Mouse (Mus musculus) layer of hippocampus, postnatal 36 days (tissue): ENCODE data around the gene 4930415O20Rik. TPM values are rescaled to one million over a fixed set of nuclear protein-coding genes. Genes with fewer than 3 reads are reported as not detected.
A peak's percentile ranks its signal among the peaks of the same experiment; 100 is the strongest.

Experiments used
- DNase-seq, 2 experiments: peaks; one replicate each; pipeline ENCODE4 v3.0.0; 2022
- total RNA-seq, 2 experiments: library from RNA; stranded (reverse); gene quantifications; 2 replicates each; pipeline ENCODE4 v1.2.3; 2021

The 4930415O20Rik gene
- not detected for total RNA-seq

DNA sequence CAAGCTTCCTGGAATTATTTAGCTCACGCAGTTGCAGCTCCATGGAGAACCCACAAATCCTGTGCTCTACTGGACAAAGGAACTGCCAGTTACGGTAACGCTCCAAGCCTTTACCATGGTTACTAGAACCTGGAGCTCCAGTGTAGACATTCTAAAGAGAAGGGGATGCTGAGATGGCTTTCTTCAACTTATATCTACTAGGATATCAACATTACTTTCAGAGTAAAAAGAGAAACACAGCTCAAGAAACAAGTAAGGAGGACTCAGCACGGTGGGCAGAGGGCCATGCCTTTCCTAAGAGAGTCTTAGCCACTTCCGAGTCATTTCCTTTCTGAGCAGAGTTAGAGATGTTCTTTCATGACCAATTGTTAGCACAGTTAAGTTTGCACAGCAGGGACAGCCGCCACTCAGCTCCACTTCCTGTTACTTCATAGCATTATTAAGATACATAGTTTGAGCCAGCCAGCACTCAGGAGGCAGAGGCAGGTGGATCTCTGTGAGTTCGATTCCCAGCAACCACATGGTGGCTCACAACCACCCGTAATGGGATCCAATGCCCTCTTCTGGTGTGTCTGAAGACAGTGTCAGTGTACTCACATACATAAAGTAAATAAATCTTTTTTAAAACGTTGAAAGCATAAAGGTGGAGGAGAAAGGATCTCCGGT lies at the start of gene 4930415O20Rik, which contains the start of gene Ccnt1:
TSS of gene 4930415O20Rik (plus strand) at position 132 of the 666 bp plus-strand sequence.
TSS of gene Ccnt1 (minus strand) at position 51 of the 666 bp plus-strand sequence.
- no peak for DNase-seq

- no peak for DNase-seq
Observed at GRCm38 (mm10) chr15:98521245-98521644, 49.6 kb upstream of the 4930415O20Rik start.

GRCm38 (mm10) chr15:98526057-98526456 lies 44.7 kb upstream of the 4930415O20Rik start:
- DNase-seq, result no peak

DNA sequence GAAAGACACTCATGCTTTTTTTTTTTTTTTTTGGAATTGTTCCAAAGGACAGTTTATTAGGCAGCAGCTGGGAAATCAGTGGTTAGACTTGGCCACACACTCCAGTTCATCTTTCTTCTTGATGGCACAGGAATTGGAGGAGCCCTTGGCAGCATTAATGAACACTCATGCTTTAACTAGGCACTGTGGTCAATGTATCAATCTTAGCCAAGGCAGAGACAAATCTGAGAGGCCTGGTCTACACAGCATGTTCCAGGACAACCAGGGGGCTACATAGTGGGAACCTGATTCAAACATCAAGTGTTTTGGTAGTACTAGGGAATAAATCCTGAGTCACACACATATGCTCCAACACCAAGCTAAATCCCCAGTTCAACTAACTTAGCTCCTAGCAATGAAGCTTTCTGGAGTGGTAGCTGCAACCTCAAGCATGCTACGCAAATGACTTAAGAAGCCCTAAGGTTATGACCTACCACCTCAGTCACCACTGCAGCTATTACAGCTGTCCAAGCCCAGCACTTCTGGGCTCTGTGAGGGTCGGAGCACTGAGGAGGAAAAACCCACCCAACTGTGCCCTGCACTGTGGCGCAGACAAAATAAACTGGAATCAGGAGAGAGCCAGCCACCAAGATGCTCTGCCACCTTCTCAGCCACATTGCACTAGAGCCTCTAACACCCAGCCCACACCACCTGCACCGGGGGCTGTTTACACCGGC lies 43.6 kb upstream of the 4930415O20Rik start:
- DNase-seq, result no peak

GRCm38 (mm10) chr15:98528066-98528563 lies 42.7 kb upstream of the 4930415O20Rik start:
- no peak for DNase-seq

- no peak for DNase-seq
Observed at GRCm38 (mm10) chr15:98532281-98532680, 38.5 kb upstream of the 4930415O20Rik start.

- DNase-seq, result no peak
Observed at GRCm38 (mm10) chr15:98533035-98533531, 37.7 kb upstream of the 4930415O20Rik start.

- DNase-seq, result peak; percentile 98 to 99
Observed at GRCm38 (mm10) chr15:98533881-98534627, 36.8 kb upstream of the 4930415O20Rik start, which contains the start of gene Kansl2. Gene Kansl2, minus strand, starts transcription at chr15:98534264.

- no peak for DNase-seq
Observed at GRCm38 (mm10) chr15:98535921-98536320, 34.9 kb upstream of the 4930415O20Rik start.

DNA sequence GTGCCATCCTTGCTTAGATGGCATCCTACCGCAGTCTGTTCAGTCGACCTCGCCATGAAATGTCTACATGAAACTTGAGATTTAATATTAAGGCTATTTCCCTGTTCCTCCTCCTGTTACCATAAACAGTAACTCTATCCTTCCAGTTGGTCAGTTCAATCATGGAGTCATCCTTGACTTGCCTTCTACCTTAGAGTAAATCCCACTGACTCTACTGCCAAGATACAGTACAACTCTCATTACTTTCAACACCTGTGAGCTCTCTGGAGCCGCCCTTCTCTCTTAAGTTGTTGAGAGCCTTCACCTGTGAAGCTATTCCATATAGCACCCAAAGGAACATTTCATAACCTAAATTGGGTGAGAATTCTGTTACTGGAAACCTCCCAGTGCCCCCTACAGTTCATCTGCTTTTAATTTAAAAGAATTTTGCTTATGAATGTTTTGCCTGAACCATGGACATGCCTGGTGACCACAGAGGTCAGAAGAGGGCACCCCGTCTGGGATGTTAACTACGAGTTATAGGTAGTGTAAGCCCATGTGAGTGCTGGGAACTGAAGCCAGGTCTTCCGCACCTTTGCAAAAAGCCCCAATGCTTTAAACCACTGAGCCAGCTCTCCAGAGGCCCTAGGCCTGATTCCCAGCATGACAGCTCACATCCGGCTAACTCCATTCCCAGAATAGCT lies 33.8 kb upstream of the 4930415O20Rik start:
- no peak for DNase-seq

- no peak for DNase-seq
Observed at GRCm38 (mm10) chr15:98537923-98538322, 32.9 kb upstream of the 4930415O20Rik start.

DNA sequence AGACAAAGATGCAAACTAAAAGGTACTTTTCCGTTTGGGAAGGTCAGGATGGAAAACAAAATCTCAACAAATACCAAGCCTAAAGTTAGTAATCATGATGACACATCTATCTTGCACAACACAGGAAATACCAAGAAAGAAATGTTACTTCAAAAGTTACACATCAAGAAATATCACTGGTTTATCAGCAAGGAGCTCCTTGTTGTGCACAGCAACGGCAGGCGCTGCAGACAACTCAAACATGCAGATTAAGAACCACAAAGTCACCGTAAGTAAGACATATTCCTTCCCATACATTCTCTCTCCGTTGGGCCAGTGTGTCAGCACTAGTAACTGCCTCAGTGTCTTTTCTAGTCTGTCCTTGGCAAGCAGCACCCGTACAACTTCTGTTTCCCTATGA lies 29.7 kb upstream of the 4930415O20Rik start:
- no peak for DNase-seq

DNA sequence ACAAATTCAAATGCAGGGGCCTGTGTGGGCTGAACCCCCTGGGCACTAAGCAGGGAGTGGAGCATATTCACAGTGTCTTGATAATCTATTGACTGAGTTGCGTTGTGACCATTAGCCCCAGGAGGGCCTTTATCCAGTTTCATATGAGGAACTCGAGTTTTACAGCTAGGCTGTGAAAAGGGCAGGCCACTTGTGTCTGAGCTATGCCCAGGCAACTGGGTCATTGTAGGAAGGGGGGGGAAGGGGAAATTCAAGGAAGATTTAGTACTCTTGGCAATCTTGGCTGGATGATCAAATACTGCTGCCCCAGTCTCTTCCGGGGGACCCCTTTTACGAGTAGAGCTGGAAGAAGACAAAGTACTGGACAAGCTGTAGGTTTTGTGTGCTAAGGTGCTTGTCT lies 27.5 kb upstream of the 4930415O20Rik start:
- no peak for DNase-seq

- DNase-seq, result no peak
Observed at GRCm38 (mm10) chr15:98545151-98545550, 25.7 kb upstream of the 4930415O20Rik start.

DNA sequence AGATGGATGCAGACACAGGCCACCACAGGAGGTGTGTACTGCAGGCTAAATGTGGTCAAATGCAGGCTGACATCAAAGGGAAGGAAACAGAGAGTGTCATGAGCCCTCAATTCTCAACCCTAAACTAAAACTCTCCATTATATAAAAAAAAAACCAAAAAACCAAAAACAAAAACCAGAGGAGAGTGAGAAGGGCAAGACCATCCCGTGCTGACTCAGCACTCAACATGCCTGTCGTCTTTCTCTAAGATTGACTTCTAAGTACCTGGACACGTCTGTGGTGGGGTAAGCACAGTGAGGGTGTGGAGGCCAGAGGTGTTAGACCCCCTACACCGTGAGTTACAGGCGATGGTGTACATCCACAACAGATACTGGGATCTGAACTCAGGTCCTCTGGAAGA lies 24.0 kb upstream of the 4930415O20Rik start:
- DNase-seq, result no peak

DNA sequence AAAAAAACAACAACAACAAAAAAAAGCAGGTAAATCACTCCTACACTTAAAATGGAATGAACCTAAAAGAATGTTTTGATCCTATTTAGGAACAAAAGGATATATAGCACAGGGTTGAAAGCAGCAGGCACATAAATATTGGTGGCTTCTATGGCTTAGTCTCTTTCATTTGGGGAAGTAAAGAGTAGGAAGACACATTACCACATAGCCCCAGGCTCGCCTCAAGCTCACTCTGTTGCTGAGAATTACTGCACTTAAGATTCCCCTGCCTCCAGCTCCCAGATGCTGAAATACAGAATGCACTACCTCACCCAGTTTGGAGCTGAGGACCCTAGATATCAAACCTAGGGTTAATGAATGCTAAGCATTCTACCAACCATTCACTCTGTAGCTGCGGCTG lies 18.0 kb upstream of the 4930415O20Rik start:
- no peak for DNase-seq

DNA sequence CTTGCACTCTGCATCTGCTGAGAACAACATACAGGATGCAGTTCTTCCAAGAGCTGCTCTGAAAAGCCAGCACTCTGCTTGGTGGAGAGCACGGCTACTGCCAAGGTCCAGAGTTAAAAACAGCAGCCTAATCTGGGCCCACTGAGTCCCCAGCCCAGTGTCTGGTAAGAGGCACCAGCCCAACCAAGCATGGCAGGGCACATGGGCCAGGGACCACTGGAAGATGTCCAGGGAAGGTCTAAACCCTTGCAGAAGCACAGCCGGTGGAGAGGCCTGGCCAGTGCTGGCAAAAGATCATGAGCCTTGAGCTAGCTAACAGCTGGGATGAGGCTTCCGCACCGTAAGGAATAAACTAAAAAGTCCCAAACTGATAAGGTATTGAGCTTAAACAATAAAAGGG lies 14.9 kb upstream of the 4930415O20Rik start:
- no peak for DNase-seq

DNA sequence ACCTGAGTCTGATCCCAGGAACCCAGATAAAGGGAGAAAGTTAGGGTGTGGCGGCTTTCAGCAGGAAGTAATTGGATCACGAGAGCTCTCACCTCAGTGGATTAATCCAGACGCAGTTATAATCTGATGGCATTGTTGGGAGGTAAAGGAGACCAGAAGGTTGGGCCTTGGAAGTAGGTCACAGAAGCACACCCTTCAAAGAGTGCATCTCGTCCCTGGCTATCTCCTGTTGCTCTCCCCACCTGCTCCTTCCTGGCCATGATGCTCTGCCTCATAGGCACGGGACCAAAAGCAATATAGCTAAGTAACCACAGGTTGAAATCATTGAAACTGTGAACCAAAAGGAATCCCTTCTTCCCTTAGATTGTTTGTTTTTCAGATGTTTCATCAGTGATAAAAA lies 13.6 kb upstream of the 4930415O20Rik start:
- no peak for DNase-seq

DNA sequence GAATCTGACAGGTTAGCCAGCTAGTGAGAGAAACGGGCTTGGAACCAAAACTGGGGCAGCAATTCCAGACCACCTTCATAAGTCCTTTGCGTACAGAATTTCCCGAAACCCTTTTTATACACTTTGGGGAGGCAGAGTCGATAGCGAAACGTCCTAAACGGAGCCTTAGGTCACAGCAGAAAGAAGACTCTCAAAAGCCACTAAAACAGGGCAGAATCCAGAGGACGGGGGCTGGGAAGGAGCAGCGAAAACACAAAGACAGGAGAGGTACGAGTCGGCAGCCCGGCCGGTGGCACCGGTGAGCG lies 3.9 kb upstream of the 4930415O20Rik start:
- DNase-seq, result no peak

- peak; percentile 100 for DNase-seq
Observed at GRCm38 (mm10) chr15:98567278-98568134, 3.3 kb upstream of the 4930415O20Rik start.
